Mouse (Mus musculus) lung, postnatal 0 days (tissue): ENCODE results near the gene Etfb. TPM values are rescaled to one million over a fixed set of nuclear protein-coding genes. Genes with fewer than 3 reads are reported as not detected.

Experiments used
- ATAC-seq: fragments of 200-750 bp; cut with Nextera tagmentation; 2 replicates; pipeline ENCODE4 v1.8.0; 2017; ENCODE audit warnings: moderate library complexity
- DNase-seq: peaks from one replicate; pipeline ENCODE4 v3.0.0-alpha.2; 2016; ENCODE audit warnings: low spot score
- H3K27ac ChIP-seq: fragments of 300-500 bp; sonication (generic); 2 replicates; pipeline ENCODE4 v1.5.1; 2014; ENCODE audit warnings: antibody characterized with exemption, mild to moderate bottlenecking, low read length, mixed read lengths
- H3K27me3 ChIP-seq: fragments of 300-500 bp; sonication (generic); replicated peaks from 2 replicates; pipeline ENCODE4 v1.6.1; 2014; ENCODE audit warnings: low read length, mixed read lengths; ENCODE audit not compliant: insufficient read depth
- H3K36me3 ChIP-seq: fragments of 300-500 bp; sonication (generic); 2 replicates; pipeline ENCODE4 v1.6.1; 2014; ENCODE audit warnings: low read length, mixed read lengths; ENCODE audit not compliant: insufficient read depth
- H3K4me1 ChIP-seq: fragments of 300-500 bp; sonication (generic); 2 replicates; pipeline ENCODE4 v1.6.1; 2014; ENCODE audit warnings: antibody characterized with exemption, low read depth, low read length, mixed read lengths; ENCODE audit not compliant: insufficient read depth
- H3K4me2 ChIP-seq: fragments of 300-500 bp; sonication (generic); replicated peaks from 2 replicates; pipeline ENCODE4 v1.6.1; 2014; ENCODE audit warnings: low read depth, mild to moderate bottlenecking, low read length, moderate library complexity, mixed read lengths
- H3K4me3 ChIP-seq: fragments of 300-500 bp; sonication (generic); 2 replicates; pipeline ENCODE4 v1.5.1; 2014; ENCODE audit warnings: low read depth, low read length
- H3K9ac ChIP-seq: fragments of 300-500 bp; sonication (generic); replicated peaks from 2 replicates; pipeline ENCODE4 v1.6.1; 2014; ENCODE audit warnings: low read depth, mild to moderate bottlenecking
- H3K9me3 ChIP-seq: fragments of 300-500 bp; sonication (generic); 2 replicates; pipeline ENCODE4 v1.6.1; 2016; ENCODE audit warnings: low read length, mixed read lengths
- CTCF ChIP-seq: IDR thresholded peaks from 2 replicates; pipeline ENCODE4 v1.5.1; 2016; ENCODE audit warnings: antibody characterized with exemption, mild to moderate bottlenecking
- EP300 ChIP-seq: IDR thresholded peaks from 2 replicates; pipeline ENCODE4 v1.6.1; 2016; ENCODE audit warnings: antibody characterized with exemption, mild to moderate bottlenecking, control low read depth
- WGBS: fragments of 180-500 bp; shearing (Covaris S2); extraction: QIAGEN DNeasy Blood & Tissue Kit; methylation state at CpG from one replicate; pipeline ENCODE4 v1.1.7; 2014; 5-methylcytosine and 5-hydroxymethylcytosine counted together
- polyA plus RNA-seq: library from polyadenylated mRNA; unstranded; fragments of >200 nt; fragmentation: Nextera tagmentation; extraction: Ambion mirVana; gene quantifications from 2 replicates; pipeline ENCODE4 v1.2.1, GENCODE M21; 2015

The Etfb gene
- polyA plus RNA-seq, 1 experiment from 2014 or later, result 377 TPM

DNA sequence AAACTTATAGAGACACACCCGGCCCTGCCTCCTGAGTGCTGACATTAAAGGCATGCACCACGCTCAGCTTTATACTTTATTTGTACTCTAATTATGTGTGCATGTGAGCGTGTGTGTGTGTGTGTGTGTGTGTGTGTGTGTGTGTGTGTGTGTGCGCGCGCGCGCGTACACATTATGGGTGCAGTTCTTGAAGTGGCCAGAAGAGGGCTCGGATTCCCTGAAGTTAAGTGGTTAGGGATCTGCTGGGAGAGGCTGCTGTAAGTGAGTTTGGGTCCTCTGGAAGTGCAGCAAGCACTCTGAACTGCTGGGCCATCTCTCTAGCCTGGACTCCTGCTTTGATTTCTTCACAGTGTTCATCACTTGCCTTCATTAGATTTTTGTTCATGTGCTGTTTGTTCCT is 26.6 kb upstream of the Etfb start:
- 81% methylated on average over 10 of the region's 10 CpGs for WGBS
- Histone ChIP-seq H3K4me2 (no peak overlapping the region), H3K9ac (no peak overlapping the region), H3K4me3 (no peak overlapping the region), H3K36me3 (no peaks in the 10 kb centered on the region), H3K9me3 (no peaks in the 10 kb centered on the region), H3K27me3 (no peaks in the 10 kb centered on the region), H3K27ac (no peak overlapping the region), H3K4me1 (no peaks in the 10 kb centered on the region)
- no peak for ATAC-seq
- DNase-seq, result no peak
- no peak for TF ChIP-seq EP300
- TF ChIP-seq CTCF, result no peak

DNA sequence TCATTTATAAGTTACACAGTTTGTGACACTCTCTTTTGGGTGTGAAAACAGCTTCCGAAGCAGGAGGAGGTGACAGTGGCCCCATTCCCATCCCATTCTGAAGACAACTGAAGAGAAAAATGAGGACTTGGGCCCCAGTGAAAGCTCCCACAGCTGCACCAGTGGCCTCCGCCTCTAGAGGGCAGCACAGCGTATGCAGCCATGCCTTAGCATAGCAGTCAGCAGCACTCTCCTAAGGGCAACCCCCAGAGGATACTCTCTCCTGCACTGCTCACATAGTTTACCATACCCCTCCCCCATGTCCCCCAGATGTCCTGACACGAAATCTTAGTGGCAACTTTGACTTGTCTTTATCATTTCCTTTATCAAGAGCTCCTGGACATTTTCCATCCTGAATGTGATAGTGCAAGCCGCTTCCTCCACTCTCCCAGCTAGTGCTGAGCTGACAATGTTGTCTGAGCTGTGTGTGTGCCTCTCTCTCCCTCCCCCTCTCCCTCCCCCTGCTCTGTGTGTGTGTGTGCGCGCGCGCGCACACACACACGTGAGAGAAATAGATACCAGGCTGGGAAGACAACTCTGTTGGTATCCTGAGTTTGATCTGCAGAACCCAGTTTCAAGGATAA is 20.8 kb upstream of the Etfb start:
- TF ChIP-seq EP300, result no peak
- peak; percentile 96 for TF ChIP-seq CTCF
- Histone ChIP-seq H3K4me1 (no peaks in the 10 kb centered on the region), H3K36me3 (no peaks in the 10 kb centered on the region), H3K27me3 (no peaks in the 10 kb centered on the region), H3K27ac (no peak overlapping the region), H3K9ac (no peak overlapping the region), H3K4me3 (no peak overlapping the region), H3K4me2 (no peak overlapping the region), H3K9me3 (no peaks in the 10 kb centered on the region)
- WGBS, result 5% methylated on average over 11 of the region's 11 CpGs
- peak; percentile 95 for ATAC-seq
- peak; percentile 86 for DNase-seq

DNA sequence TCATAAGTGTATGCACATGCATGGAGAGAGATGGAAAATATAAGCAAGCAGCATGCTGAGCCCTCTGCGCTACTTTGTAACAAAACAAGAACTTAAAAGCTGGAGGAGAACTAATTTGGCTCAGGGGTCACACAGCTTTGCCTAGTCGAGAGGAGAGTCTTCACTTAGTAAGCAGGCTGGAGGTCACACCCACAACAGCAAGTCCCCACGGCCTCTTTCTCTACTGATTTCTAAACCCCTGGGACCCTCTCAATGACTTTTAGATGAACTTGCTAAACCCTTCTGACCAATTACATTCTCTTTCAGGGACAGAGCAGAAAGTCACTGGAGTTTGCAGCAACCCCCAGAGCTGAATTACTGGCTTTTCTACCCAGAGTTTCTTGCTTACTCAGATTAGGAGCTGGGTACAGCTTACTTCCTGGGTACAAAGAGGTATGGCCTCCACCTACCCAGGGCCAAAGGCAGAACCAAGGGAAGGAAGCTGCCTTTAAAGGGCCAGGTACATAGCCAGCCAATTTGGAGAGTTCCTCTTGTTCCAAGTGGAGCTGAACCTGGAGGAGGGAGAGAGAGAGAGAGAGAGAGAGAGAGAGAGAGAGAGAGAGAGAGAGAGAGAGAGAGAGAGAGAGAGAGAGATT is 19.8 kb upstream of the Etfb start:
- ATAC-seq (no peak), DNase-seq (no peak)
- 52% methylated on average over 3 of the region's 3 CpGs for WGBS
- no peak for TF ChIP-seq CTCF
- TF ChIP-seq EP300, result no peak
- Histone ChIP-seq H3K4me1 (no peaks in the 10 kb centered on the region), H3K36me3 (no peaks in the 10 kb centered on the region), H3K9ac (no peak overlapping the region), H3K27me3 (no peaks in the 10 kb centered on the region), H3K27ac (no peak overlapping the region), H3K4me3 (no peak overlapping the region), H3K9me3 (no peaks in the 10 kb centered on the region), H3K4me2 (no peak overlapping the region)

DNA sequence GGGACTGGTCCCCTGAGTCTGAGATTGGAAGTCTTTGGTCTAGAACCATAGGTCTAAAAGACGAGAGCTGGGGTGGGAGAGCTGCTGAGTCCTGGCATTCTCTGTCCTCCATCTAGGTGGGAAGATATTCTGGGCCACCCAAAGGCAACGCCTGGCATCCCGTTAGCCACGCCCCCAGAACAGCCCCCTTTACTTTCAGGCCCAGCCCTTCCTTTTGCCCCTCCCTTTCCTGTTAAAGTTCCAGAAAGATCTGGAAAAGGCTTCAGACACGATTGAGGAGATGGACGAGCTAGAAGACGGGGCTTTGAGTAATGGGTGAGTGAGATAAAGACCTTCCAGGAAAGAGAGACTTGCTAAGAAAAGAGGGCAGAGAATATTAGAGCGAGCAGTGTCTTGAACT is 16.5 kb upstream of the Etfb start, which contains the start of gene Lim2:
Gene Lim2, plus strand, starts transcription at position 265 of the 400 bp plus-strand sequence.
- TF ChIP-seq EP300, result no peak
- no peak for TF ChIP-seq CTCF
- no peak within 1 kb of the TSS for H3K27ac ChIP-seq
- H3K9ac ChIP-seq, result no peak within 1 kb of the TSS
- H3K4me1 ChIP-seq, result no peaks in the 10 kb centered on the region
- ATAC-seq (no peak), DNase-seq (no peak)
- no peaks in the 10 kb centered on the region for H3K9me3 ChIP-seq
- WGBS, result 82% methylated on average over 8 of the region's 8 CpGs
- no peak within 1 kb of the TSS for H3K4me2 ChIP-seq
- no peak within 1 kb of the TSS for H3K4me3 ChIP-seq
- H3K36me3 ChIP-seq, result no peaks in the 10 kb centered on the region
- H3K27me3 ChIP-seq, result no peaks in the 10 kb centered on the region

DNA sequence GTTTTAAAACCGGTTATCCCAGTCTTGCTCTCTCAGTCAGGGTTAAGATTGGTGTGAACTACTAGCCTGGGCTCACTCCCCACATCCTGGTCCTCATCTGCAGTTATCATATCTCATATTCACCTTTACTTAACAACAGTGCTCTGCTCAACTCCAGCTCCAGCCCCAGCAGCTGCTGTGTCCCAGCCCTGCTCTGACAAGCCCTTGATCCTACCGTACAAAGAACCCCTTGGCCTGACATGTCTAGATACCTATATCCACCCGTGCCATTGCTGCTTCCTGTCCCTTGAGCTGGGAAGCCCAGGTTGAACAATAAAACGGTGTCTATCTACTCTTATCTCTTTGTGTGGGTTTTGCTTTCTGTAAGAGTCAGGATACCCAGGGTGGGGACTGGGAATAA is 14.4 kb upstream of the Etfb start:
- H3K4me3 ChIP-seq, result no peak overlapping the region
- ATAC-seq (no peak), DNase-seq (no peak)
- H3K27me3 ChIP-seq, result no peaks in the 10 kb centered on the region
- H3K27ac ChIP-seq, result no peak overlapping the region
- H3K4me2 ChIP-seq, result no peak overlapping the region
- TF ChIP-seq EP300, result no peak
- no peak for TF ChIP-seq CTCF
- no peaks in the 10 kb centered on the region for H3K36me3 ChIP-seq
- no peak overlapping the region for H3K9ac ChIP-seq
- WGBS, result 49% methylated on average over 4 of the region's 4 CpGs
- no peaks in the 10 kb centered on the region for H3K9me3 ChIP-seq
- no peaks in the 10 kb centered on the region for H3K4me1 ChIP-seq

DNA sequence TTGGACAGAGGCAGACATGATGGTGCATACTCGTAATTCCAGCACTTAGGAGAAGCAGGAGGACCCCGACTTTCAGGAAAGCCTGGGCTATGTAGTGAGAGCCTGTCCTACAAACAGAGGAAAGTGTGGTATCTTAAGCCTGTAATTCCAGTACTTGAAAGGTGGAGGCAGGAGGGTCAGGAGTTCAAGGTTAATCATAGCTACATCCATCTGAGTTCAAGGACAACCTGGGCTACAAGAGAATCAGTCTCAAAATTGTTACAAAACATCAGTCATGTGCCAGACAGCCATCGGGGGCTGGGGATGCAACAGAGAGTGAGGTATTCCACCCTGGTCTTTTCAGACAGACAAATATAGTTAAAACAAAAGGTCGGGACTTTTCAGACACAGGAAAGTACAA is 11.0 kb upstream of the Etfb start:
- H3K4me1 ChIP-seq, result no peaks in the 10 kb centered on the region
- H3K4me3 ChIP-seq, result no peak overlapping the region
- no peak overlapping the region for H3K9ac ChIP-seq
- WGBS, result 69% methylated on average over 4 of the region's 4 CpGs
- no peak overlapping the region for H3K27ac ChIP-seq
- H3K4me2 ChIP-seq, result no peak overlapping the region
- DNase-seq (no peak), ATAC-seq (no peak)
- no peaks in the 10 kb centered on the region for H3K36me3 ChIP-seq
- H3K9me3 ChIP-seq, result no peaks in the 10 kb centered on the region
- H3K27me3 ChIP-seq, result no peaks in the 10 kb centered on the region
- TF ChIP-seq CTCF, result no peak
- no peak for TF ChIP-seq EP300
